Mouse (Mus musculus): ENCODE results near the gene Rpl14. TPM values are rescaled to one million over a fixed set of nuclear protein-coding genes. Genes with fewer than 3 reads are reported as not detected.

Gene Rpl14
- polyA plus RNA-seq, 1 experiment, result 118 TPM

- no peak for TF ChIP-seq POLR2A (IDR thresholded peaks at IDR 0.05; ENCODE audit: control insufficient read depth, low read depth, low read length)
- TF ChIP-seq CTCF (IDR thresholded peaks at IDR 0.05; ENCODE audit: control insufficient read depth, insufficient read depth, insufficient replicate concordance, low read depth, low read length), result no peak
- Histone ChIP-seq H3K4me1 (ENCODE audit: control insufficient read depth, insufficient read depth, low read length) (no peaks in the 10 kb centered on the region), H3K27ac (ENCODE audit: control insufficient read depth, insufficient read depth, low read depth, low read length) (no peak overlapping the region), H3K4me3 (ENCODE audit: control insufficient read depth, low read depth, low read length) (no peak overlapping the region), H3K36me3 (ENCODE audit: control insufficient read depth, insufficient read depth, low read length) (no peaks in the 10 kb centered on the region), H3K27me3 (ENCODE audit: control insufficient read depth, insufficient read depth, low read length) (no peaks in the 10 kb centered on the region)
Measured at GRCm38 (mm10) chr9:120563590-120563989, 7.7 kb upstream of the Rpl14 start.

- Histone ChIP-seq H3K36me3 (ENCODE audit: control insufficient read depth, insufficient read depth, low read length) (no peaks in the 10 kb centered on the region), H3K4me3 (ENCODE audit: control insufficient read depth, low read depth, low read length) (no peak overlapping the region), H3K27ac (ENCODE audit: control insufficient read depth, insufficient read depth, low read depth, low read length) (no peak overlapping the region), H3K27me3 (ENCODE audit: control insufficient read depth, insufficient read depth, low read length) (no peaks in the 10 kb centered on the region), H3K4me1 (ENCODE audit: control insufficient read depth, insufficient read depth, low read length) (no peaks in the 10 kb centered on the region)
- no peak for TF ChIP-seq POLR2A (IDR thresholded peaks at IDR 0.05; ENCODE audit: control insufficient read depth, low read depth, low read length)
- no peak for TF ChIP-seq CTCF (IDR thresholded peaks at IDR 0.05; ENCODE audit: control insufficient read depth, insufficient read depth, insufficient replicate concordance, low read depth, low read length)
Measured at GRCm38 (mm10) chr9:120564247-120564646, 7.0 kb upstream of the Rpl14 start.

- H3K27me3 ChIP-seq (ENCODE audit: control insufficient read depth, insufficient read depth, low read length), result no peaks in the 10 kb centered on the region
- no peak for TF ChIP-seq CTCF (IDR thresholded peaks at IDR 0.05; ENCODE audit: control insufficient read depth, insufficient read depth, insufficient replicate concordance, low read depth, low read length)
- TF ChIP-seq POLR2A (IDR thresholded peaks at IDR 0.05; ENCODE audit: control insufficient read depth, low read depth, low read length), result no peak
Measured at GRCm38 (mm10) chr9:120566384-120566783, 4.9 kb upstream of the Rpl14 start.

GRCm38 (mm10) chr9:120568917-120569316 is 2.3 kb upstream of the Rpl14 start:
- Histone ChIP-seq H3K36me3 (ENCODE audit: control insufficient read depth, insufficient read depth, low read length) (no peaks in the 10 kb centered on the region; the same call in 1 of the 2 replicates), H3K27ac (ENCODE audit: control insufficient read depth, insufficient read depth, low read depth, low read length) (no peak overlapping the region), H3K4me3 (ENCODE audit: control insufficient read depth, low read depth, low read length) (no peak overlapping the region), H3K4me1 (ENCODE audit: control insufficient read depth, insufficient read depth, low read length) (no peaks in the 10 kb centered on the region; the same call in 1 of the 2 replicates), H3K27me3 (ENCODE audit: control insufficient read depth, insufficient read depth, low read length) (no peaks in the 10 kb centered on the region)
- TF ChIP-seq CTCF (IDR thresholded peaks at IDR 0.05; ENCODE audit: control insufficient read depth, insufficient read depth, insufficient replicate concordance, low read depth, low read length), result no peak
- no peak for TF ChIP-seq POLR2A (IDR thresholded peaks at IDR 0.05; ENCODE audit: control insufficient read depth, low read depth, low read length)

More at GRCm38 (mm10) chr9:120566384-120566783, 4.9 kb upstream of the Rpl14 start:
- Histone ChIP-seq H3K27ac (ENCODE audit: control insufficient read depth, insufficient read depth, low read depth, low read length) (no peak overlapping the region), H3K36me3 (ENCODE audit: control insufficient read depth, insufficient read depth, low read length) (no peaks in the 10 kb centered on the region), H3K4me1 (ENCODE audit: control insufficient read depth, insufficient read depth, low read length) (no peaks in the 10 kb centered on the region; the same call in 1 of the 2 replicates), H3K4me3 (ENCODE audit: control insufficient read depth, low read depth, low read length) (no peak overlapping the region)

- no peak overlapping the region for H3K4me3 ChIP-seq (ENCODE audit: control insufficient read depth, low read depth, low read length)
- H3K27ac ChIP-seq (ENCODE audit: control insufficient read depth, insufficient read depth, low read depth, low read length), result no peak overlapping the region
Measured at GRCm38 (mm10) chr9:120569721-120570333, 1.4 kb upstream of the Rpl14 start.

GRCm38 (mm10) chr9:120570334-120570725 is 914 bp upstream of the Rpl14 start:
- Histone ChIP-seq H3K4me3 (ENCODE audit: control insufficient read depth, low read depth, low read length) (no peak overlapping the region), H3K27me3 (ENCODE audit: control insufficient read depth, insufficient read depth, low read length) (no peaks in the 10 kb centered on the region), H3K4me1 (ENCODE audit: control insufficient read depth, insufficient read depth, low read length) (no peaks in the 10 kb centered on the region; the same call in 1 of the 2 replicates), H3K36me3 (ENCODE audit: control insufficient read depth, insufficient read depth, low read length) (no peaks in the 10 kb centered on the region; the same call in 1 of the 2 replicates), H3K27ac (ENCODE audit: control insufficient read depth, insufficient read depth, low read depth, low read length) (no peak overlapping the region)
- TF ChIP-seq CTCF (IDR thresholded peaks at IDR 0.05; ENCODE audit: control insufficient read depth, insufficient read depth, insufficient replicate concordance, low read depth, low read length) (no peak), POLR2A (IDR thresholded peaks at IDR 0.05; ENCODE audit: control insufficient read depth, low read depth, low read length) (no peak)

More at GRCm38 (mm10) chr9:120569721-120570333, 1.4 kb upstream of the Rpl14 start:
- no peaks in the 10 kb centered on the region for H3K27me3 ChIP-seq (ENCODE audit: control insufficient read depth, insufficient read depth, low read length)
- no peaks in the 10 kb centered on the region; the same call in 1 of the 2 replicates for H3K4me1 ChIP-seq (ENCODE audit: control insufficient read depth, insufficient read depth, low read length)
- TF ChIP-seq CTCF (IDR thresholded peaks at IDR 0.05; ENCODE audit: control insufficient read depth, insufficient read depth, insufficient replicate concordance, low read depth, low read length), result no peak
- no peak for TF ChIP-seq POLR2A (IDR thresholded peaks at IDR 0.05; ENCODE audit: control insufficient read depth, low read depth, low read length)
- no peaks in the 10 kb centered on the region; the same call in 1 of the 2 replicates for H3K36me3 ChIP-seq (ENCODE audit: control insufficient read depth, insufficient read depth, low read length)

GRCm38 (mm10) chr9:120571593-120572385 is 545 bp downstream of the Rpl14 start:
- H3K4me1 ChIP-seq (ENCODE audit: control insufficient read depth, insufficient read depth, low read length), result no peaks in the 10 kb centered on the region; the same call in 1 of the 2 replicates
- H3K27ac ChIP-seq (ENCODE audit: control insufficient read depth, insufficient read depth, low read depth, low read length), result peak overlapping the region; percentile 92
- no peaks in the 10 kb centered on the region for H3K27me3 ChIP-seq (ENCODE audit: control insufficient read depth, insufficient read depth, low read length)
- H3K36me3 ChIP-seq (ENCODE audit: control insufficient read depth, insufficient read depth, low read length), result no peaks in the 10 kb centered on the region; the same call in 1 of the 2 replicates
- H3K4me3 ChIP-seq (ENCODE audit: control insufficient read depth, low read depth, low read length), result peak overlapping the region; percentile 95
- TF ChIP-seq CTCF (IDR thresholded peaks at IDR 0.05; ENCODE audit: control insufficient read depth, insufficient read depth, insufficient replicate concordance, low read depth, low read length), result no peak
- TF ChIP-seq POLR2A (IDR thresholded peaks at IDR 0.05; ENCODE audit: control insufficient read depth, low read depth, low read length), result no peak
